Mouse (Mus musculus) midbrain, embryonic 11.5 days (tissue): ENCODE data around the gene Syt11. TPM values are rescaled to one million over a fixed set of nuclear protein-coding genes. Genes with fewer than 3 reads are reported as not detected.
"Not testable (repeated sequence)": the region's sequence is repeated elsewhere in the genome, so short reads cannot be mapped to it uniquely, and the experiment has no call there.

ENCODE experiments used
- ATAC-seq: fragments of 200-750 bp; cut with Nextera tagmentation; 2 replicates; pipeline ENCODE4 v1.8.0; 2017; ENCODE audit warnings: moderate TSS enrichment, moderate library complexity; ENCODE audit not compliant: low FRiP score
- DNase-seq: peaks from one replicate; pipeline ENCODE4 v3.0.0; 2015; ENCODE audit warnings: low spot score; ENCODE audit errors: missing footprints
- H3K27ac ChIP-seq: fragments of 300-500 bp; sonication (generic); 2 replicates; pipeline ENCODE4 v1.5.1; 2014; ENCODE audit warnings: low read depth, low read length
- H3K27me3 ChIP-seq: fragments of 300-500 bp; sonication (generic); 2 replicates; pipeline ENCODE4 v1.6.1; 2014; ENCODE audit warnings: mild to moderate bottlenecking, low read length, moderate library complexity, mixed read lengths; ENCODE audit not compliant: control insufficient read depth, insufficient read depth
- H3K36me3 ChIP-seq: fragments of 300-500 bp; sonication (generic); 2 replicates; pipeline ENCODE4 v1.6.1; 2014; ENCODE audit warnings: mild to moderate bottlenecking, low read length, moderate library complexity, mixed read lengths; ENCODE audit not compliant: control insufficient read depth, insufficient read depth
- H3K4me1 ChIP-seq: fragments of 300-500 bp; sonication (generic); 2 replicates; pipeline ENCODE4 v1.6.1; 2014; ENCODE audit warnings: low read length; ENCODE audit not compliant: control insufficient read depth, insufficient read depth
- H3K4me2 ChIP-seq: fragments of 300-500 bp; sonication (generic); 2 replicates; pipeline ENCODE4 v1.6.1; 2014; ENCODE audit warnings: mild to moderate bottlenecking, moderate library complexity
- H3K4me3 ChIP-seq: fragments of 300-500 bp; sonication (generic); 2 replicates; pipeline ENCODE4 v1.5.1; 2014; ENCODE audit warnings: low read depth, low read length
- H3K9ac ChIP-seq: fragments of 300-500 bp; sonication (generic); 2 replicates; pipeline ENCODE4 v1.6.1; 2014; ENCODE audit warnings: low read length
- H3K9me3 ChIP-seq: fragments of 300-500 bp; sonication (generic); 2 replicates; pipeline ENCODE4 v1.6.1; 2016; ENCODE audit warnings: low read length; ENCODE audit not compliant: control insufficient read depth
- WGBS: fragments of 180-500 bp; shearing (Covaris S2); extraction: QIAGEN DNeasy Blood & Tissue Kit; methylation state at CpG from one replicate; pipeline ENCODE4 v1.1.7; 2014; 5-methylcytosine and 5-hydroxymethylcytosine counted together
- polyA plus RNA-seq: library from polyadenylated mRNA; unstranded; fragments of >200 nt; fragmentation: Nextera tagmentation; extraction: Ambion mirVana; gene quantifications from 2 replicates; pipeline ENCODE4 v1.2.1, GENCODE M21; 2014

The Syt11 gene
- polyA plus RNA-seq, 1 experiment from 2014 or later: 178 TPM

DNA sequence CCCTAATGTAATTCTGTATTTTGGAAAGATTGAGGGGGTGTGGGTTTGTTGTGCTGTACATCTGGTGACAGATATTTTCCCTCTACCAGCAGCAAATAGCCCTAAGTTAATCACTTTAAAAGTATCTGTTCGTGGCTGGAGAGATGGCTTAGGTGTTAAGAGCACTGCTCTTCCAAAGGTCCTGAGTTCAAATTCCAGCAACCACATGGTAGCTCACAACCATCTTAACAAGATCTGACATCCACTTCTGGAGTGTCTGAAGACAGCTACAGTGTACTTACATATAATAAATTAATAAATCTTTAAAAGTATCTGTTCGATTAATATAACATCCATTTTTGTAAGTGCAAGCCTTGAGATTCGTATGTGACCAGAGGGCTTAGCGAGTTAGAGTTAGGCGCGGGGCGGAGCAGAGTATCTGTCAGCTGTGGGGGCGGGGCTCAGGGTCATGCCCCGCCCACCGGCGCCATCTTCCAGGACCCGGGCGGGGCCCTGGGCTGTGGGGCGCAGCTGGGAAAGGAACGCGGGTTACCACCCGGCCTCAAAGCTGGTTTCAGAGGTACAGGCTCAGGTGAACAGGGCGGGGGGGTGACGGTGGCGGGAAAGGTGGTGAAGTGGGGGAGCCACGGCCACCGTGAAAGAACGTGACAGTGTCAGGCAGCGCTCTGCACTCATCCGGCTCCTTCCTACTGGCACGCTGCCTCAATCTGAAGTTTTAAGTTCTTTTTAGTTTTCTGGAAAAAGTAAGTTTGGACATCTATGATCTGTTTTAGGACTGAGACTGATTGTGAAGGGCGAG, 58.4 kb downstream of the Syt11 start, which contains the start of gene Rit1:
TSS of gene Rit1 (plus strand) at position 440 of the 799 bp plus-strand sequence.
- Histone ChIP-seq H3K36me3 (peaks cover 4% of the 10 kb centered on the region), H3K4me3 (peak within 1 kb of the TSS; percentile 64), H3K4me1 (peaks cover 3% of the 10 kb centered on the region; the same call in 1 of the 2 replicates), H3K27ac (no peak within 1 kb of the TSS; the same call in 1 of the 2 replicates), H3K9ac (peak within 1 kb of the TSS; percentile 64), H3K4me2 (peak within 1 kb of the TSS; percentile 64), H3K9me3 (no peaks in the 10 kb centered on the region), H3K27me3 (no peaks in the 10 kb centered on the region)
- DNase-seq (peak; percentile 99), ATAC-seq (peak; percentile 95)
- WGBS: 2% methylated on average over 27 of the region's 27 CpGs

GRCm38 (mm10) chr3:88715716-88716115, 59.2 kb downstream of the Syt11 start:
- peaks cover 11% of the 10 kb centered on the region for H3K36me3 ChIP-seq
- not testable (repeated sequence) for ATAC-seq, H3K9me3 ChIP-seq, H3K4me3 ChIP-seq, H3K4me2 ChIP-seq, DNase-seq, H3K9ac ChIP-seq, H3K27ac ChIP-seq, H3K27me3 ChIP-seq, H3K4me1 ChIP-seq
- WGBS: 86% methylated on average over 5 of the region's 5 CpGs

- H3K36me3 ChIP-seq: peaks cover 21% of the 10 kb centered on the region
- no peak for ATAC-seq
These were observed 60.2 kb downstream of the Syt11 start for GRCm38 (mm10) chr3:88714725-88715124.

GRCm38 (mm10) chr3:88713709-88714108, 61.3 kb downstream of the Syt11 start:
- H3K36me3 ChIP-seq: peaks cover 28% of the 10 kb centered on the region
- no peak overlapping the region for H3K27ac ChIP-seq
- H3K4me3 ChIP-seq: no peak overlapping the region
- no peak overlapping the region for H3K4me2 ChIP-seq
- no peak overlapping the region for H3K9ac ChIP-seq
- no peak for ATAC-seq
- WGBS: 92% methylated on average over 4 of the region's 4 CpGs
- H3K4me1 ChIP-seq: peaks cover 3% of the 10 kb centered on the region; the same call in 1 of the 2 replicates
- no peaks in the 10 kb centered on the region for H3K27me3 ChIP-seq
- H3K9me3 ChIP-seq: no peaks in the 10 kb centered on the region
- DNase-seq: no peak

More at GRCm38 (mm10) chr3:88714725-88715124, 60.2 kb downstream of the Syt11 start:
- H3K27me3 ChIP-seq: no peaks in the 10 kb centered on the region
- no peak overlapping the region for H3K4me2 ChIP-seq
- peaks cover 3% of the 10 kb centered on the region; the same call in 1 of the 2 replicates for H3K4me1 ChIP-seq
- WGBS: 75% methylated on average over 2 of the region's 2 CpGs
- no peaks in the 10 kb centered on the region for H3K9me3 ChIP-seq
- no peak overlapping the region for H3K9ac ChIP-seq
- H3K4me3 ChIP-seq: no peak overlapping the region
- DNase-seq: no peak
- no peak overlapping the region for H3K27ac ChIP-seq

DNA sequence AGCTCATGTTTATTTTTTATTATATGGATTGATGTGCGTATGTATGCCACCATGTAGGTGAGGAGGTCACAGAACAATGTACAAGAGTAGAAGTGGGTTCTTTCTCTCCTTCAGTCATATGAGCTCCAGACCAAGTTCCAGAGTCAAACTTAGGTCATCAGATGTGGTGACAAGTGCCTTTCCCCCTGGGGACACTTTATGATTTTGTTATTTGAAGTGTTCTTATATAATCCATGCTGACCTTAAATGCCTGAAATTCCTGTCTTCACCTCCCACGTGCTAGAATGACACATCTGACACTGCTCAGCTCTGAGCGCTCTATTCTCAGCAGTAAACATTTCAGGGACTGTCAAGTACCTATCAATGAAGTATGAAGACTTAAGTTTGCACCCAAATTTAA, 73.7 kb downstream of the Syt11 start:
- H3K36me3 ChIP-seq: peaks cover 44% of the 10 kb centered on the region
- no peaks in the 10 kb centered on the region for H3K27me3 ChIP-seq
- WGBS: 84% methylated on average over 3 of the region's 3 CpGs

DNA sequence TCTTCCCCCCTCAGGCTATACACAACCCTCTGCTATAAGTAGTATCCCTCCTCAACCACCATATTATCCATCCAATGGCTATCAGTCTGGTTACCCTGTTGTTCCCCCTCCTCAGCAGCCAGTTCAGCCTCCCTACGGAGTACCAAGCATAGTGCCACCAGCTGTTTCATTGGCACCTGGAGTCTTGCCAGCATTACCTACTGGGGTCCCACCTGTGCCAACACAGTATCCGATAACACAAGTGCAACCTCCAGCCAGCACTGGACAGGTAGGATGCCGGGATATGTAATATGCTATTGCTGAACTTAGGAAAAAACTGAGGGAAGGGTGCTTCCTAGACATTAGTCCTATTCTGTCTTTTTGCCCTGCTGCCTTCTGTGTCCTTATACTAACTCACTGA, 74.7 kb downstream of the Syt11 start:
- WGBS: 91% methylated on average over 3 of the region's 3 CpGs
- no peak overlapping the region for H3K9ac ChIP-seq
- DNase-seq (peak; percentile 81), ATAC-seq (no peak)
- no peaks in the 10 kb centered on the region for H3K4me1 ChIP-seq
- H3K4me3 ChIP-seq: no peak overlapping the region
- no peak overlapping the region for H3K27ac ChIP-seq
- no peaks in the 10 kb centered on the region for H3K9me3 ChIP-seq
- no peak overlapping the region for H3K4me2 ChIP-seq
- peaks cover 42% of the 10 kb centered on the region for H3K36me3 ChIP-seq
- H3K27me3 ChIP-seq: no peaks in the 10 kb centered on the region

More for the DNA sequence above, 73.7 kb downstream of the Syt11 start:
- Histone ChIP-seq H3K9me3 (no peaks in the 10 kb centered on the region), H3K4me2 (no peak overlapping the region), H3K9ac (no peak overlapping the region), H3K4me3 (no peak overlapping the region), H3K4me1 (no peaks in the 10 kb centered on the region), H3K27ac (no peak overlapping the region)
- DNase-seq: peak; percentile 81
- ATAC-seq: no peak

DNA sequence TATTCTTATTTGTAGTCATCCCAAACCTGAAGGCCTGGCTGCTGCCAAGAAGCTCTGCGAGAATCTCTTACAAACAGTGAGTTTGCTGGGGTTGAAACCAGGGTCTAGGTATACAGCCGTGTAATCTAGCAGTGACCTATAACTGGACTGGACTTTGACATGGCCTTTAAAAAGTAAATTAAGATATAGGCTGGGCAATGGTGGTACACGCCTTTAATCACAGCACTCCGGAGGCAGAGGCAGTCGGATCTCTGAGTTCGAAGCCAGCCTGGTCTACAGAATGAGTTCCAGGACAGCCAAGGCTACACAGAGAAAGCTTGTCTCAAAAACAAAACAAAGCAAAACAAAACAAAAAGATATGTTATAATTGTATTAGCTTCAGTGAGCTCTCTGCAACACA, 76.1 kb downstream of the Syt11 start:
- Histone ChIP-seq H3K4me2 (no peak overlapping the region), H3K4me3 (no peak overlapping the region), H3K36me3 (peaks cover 48% of the 10 kb centered on the region), H3K27me3 (no peaks in the 10 kb centered on the region), H3K9ac (no peak overlapping the region), H3K4me1 (no peaks in the 10 kb centered on the region), H3K9me3 (no peaks in the 10 kb centered on the region), H3K27ac (no peak overlapping the region)
- no peak for DNase-seq
- 94% methylated on average over 6 of the region's 6 CpGs for WGBS
- ATAC-seq: no peak

DNA sequence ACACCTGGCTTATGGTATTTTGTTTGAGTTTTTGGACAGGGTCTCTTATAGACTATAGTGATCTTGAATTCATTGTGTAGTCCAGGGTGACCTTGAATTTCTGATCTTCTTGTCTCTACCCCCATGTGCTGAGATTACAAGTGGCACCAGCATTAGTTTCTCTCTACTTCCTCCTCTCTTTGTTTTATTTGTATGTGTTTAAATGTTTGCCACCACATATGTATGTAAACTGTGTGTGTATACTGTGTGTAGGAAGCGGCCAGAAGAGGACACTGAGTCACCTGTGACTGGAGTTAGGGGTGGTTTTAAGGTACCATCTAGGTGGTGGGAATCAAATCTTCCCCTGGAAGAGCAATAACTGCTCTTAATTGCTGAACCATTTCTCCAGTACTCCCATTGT, 76.9 kb downstream of the Syt11 start:
- H3K36me3 ChIP-seq: peaks cover 52% of the 10 kb centered on the region
- ATAC-seq: no peak
- WGBS: 85% methylated on average over 1 of the region's 1 CpGs

GRCm38 (mm10) chr3:88695545-88695944, 79.4 kb downstream of the Syt11 start:
- H3K4me3 ChIP-seq: no peak overlapping the region
- no peaks in the 10 kb centered on the region for H3K4me1 ChIP-seq
- no peaks in the 10 kb centered on the region for H3K9me3 ChIP-seq
- DNase-seq (peak; percentile 86), ATAC-seq (no peak)
- H3K36me3 ChIP-seq: peaks cover 55% of the 10 kb centered on the region
- no peak overlapping the region for H3K4me2 ChIP-seq
- H3K27ac ChIP-seq: no peak overlapping the region
- H3K9ac ChIP-seq: no peak overlapping the region
- H3K27me3 ChIP-seq: no peaks in the 10 kb centered on the region

More for the DNA sequence above, 76.9 kb downstream of the Syt11 start:
- Histone ChIP-seq H3K4me1 (no peaks in the 10 kb centered on the region), H3K9ac (no peak overlapping the region), H3K9me3 (no peaks in the 10 kb centered on the region), H3K4me2 (no peak overlapping the region), H3K27ac (no peak overlapping the region), H3K27me3 (no peaks in the 10 kb centered on the region), H3K4me3 (no peak overlapping the region)
- DNase-seq: peak; percentile 81
